Mouse (Mus musculus) neural tube, embryonic 11.5 days (tissue): ENCODE measurements around the gene Ttc1. TPM values are rescaled to one million over a fixed set of nuclear protein-coding genes. Genes with fewer than 3 reads are reported as not detected.
A peak's percentile ranks its signal among the peaks of the same experiment; 100 is the strongest.

ENCODE experiments used
- ATAC-seq: fragments of 200-750 bp; cut with Nextera tagmentation; 2 replicates; pipeline ENCODE4 v1.8.0; 2017; ENCODE audit warnings: moderate number of reproducible peaks, mild to moderate bottlenecking, moderate TSS enrichment, moderate library complexity; ENCODE audit not compliant: insufficient read depth, low FRiP score, low TSS enrichment
- DNase-seq: peaks from one replicate; pipeline ENCODE4 v3.0.0-alpha.2; 2015; ENCODE audit warnings: low spot score
- H3K27ac ChIP-seq: fragments of 300-500 bp; sonication (generic); 2 replicates; pipeline ENCODE4 v1.5.1; 2014; ENCODE audit warnings: low read depth, mild to moderate bottlenecking, low read length
- H3K27me3 ChIP-seq: fragments of 300-500 bp; sonication (generic); 2 replicates; pipeline ENCODE4 v1.6.1; 2014; ENCODE audit warnings: mild to moderate bottlenecking, low read length, mixed read lengths; ENCODE audit not compliant: control insufficient read depth, insufficient read depth
- H3K36me3 ChIP-seq: fragments of 300-500 bp; sonication (generic); 2 replicates; pipeline ENCODE4 v1.6.1; 2014; ENCODE audit warnings: mild to moderate bottlenecking, low read length, moderate library complexity, mixed read lengths; ENCODE audit not compliant: control insufficient read depth, insufficient read depth
- H3K4me1 ChIP-seq: fragments of 300-500 bp; sonication (generic); 2 replicates; pipeline ENCODE4 v1.6.1; 2014; ENCODE audit warnings: low read length, mixed read lengths; ENCODE audit not compliant: control insufficient read depth, insufficient read depth
- H3K4me2 ChIP-seq: fragments of 300-500 bp; sonication (generic); 2 replicates; pipeline ENCODE4 v1.6.1; 2014; ENCODE audit warnings: low read depth, mild to moderate bottlenecking, moderate library complexity
- H3K4me3 ChIP-seq: fragments of 300-500 bp; sonication (generic); 2 replicates; pipeline ENCODE4 v1.5.1; 2014; ENCODE audit warnings: low read depth, low read length
- H3K9ac ChIP-seq: fragments of 300-500 bp; sonication (generic); 2 replicates; pipeline ENCODE4 v1.6.1; 2014; ENCODE audit warnings: mild to moderate bottlenecking, low read length
- H3K9me3 ChIP-seq: fragments of 300-500 bp; sonication (generic); 2 replicates; pipeline ENCODE4 v1.6.1; 2016; ENCODE audit warnings: low read length; ENCODE audit not compliant: control insufficient read depth
- WGBS: fragments of 180-500 bp; shearing (Covaris S2); extraction: QIAGEN DNeasy Blood & Tissue Kit; methylation state at CpG from one replicate; pipeline ENCODE4 v1.1.7; 2014; 5-methylcytosine and 5-hydroxymethylcytosine counted together
- polyA plus RNA-seq: library from polyadenylated mRNA; unstranded; fragments of >200 nt; fragmentation: Nextera tagmentation; extraction: Ambion mirVana; gene quantifications from 2 replicates; pipeline ENCODE4 v1.2.1, GENCODE M21; 2014

Ttc1 gene
- polyA plus RNA-seq, 1 experiment from 2014 or later, result 89.2 TPM

DNA sequence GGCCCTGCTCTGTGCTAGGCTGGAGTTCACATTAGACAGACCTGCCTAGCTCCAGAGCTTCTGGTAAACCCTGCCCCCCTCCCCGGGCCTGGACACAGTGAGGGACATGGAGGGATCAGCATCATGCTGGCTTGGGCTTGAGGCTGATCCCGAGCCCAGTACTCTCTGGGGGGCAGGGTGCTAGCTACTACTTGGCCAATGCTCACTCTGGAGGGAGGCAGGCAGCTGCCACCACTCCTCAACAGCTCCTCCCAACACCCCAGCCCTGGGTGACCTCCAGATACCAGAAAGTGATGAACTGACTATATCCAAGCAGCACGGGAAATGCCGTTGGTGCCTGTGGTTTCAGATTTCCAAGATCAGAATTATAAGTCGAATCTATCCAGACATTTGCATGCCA, 25.9 kb upstream of the Ttc1 start:
- ATAC-seq (no peak), DNase-seq (peak; percentile 12)
- no peak overlapping the region for H3K9ac ChIP-seq
- 53% methylated on average over 5 of the region's 5 CpGs for WGBS
- no peak overlapping the region for H3K27ac ChIP-seq
- 0 out of 2 replicates have a peak, but pooled peaks cover 6% of the 10 kb centered on the region for H3K27me3 ChIP-seq
- H3K9me3 ChIP-seq, result no peaks in the 10 kb centered on the region
- H3K4me2 ChIP-seq, result no peak overlapping the region
- H3K4me3 ChIP-seq, result no peak overlapping the region
- no peaks in the 10 kb centered on the region for H3K4me1 ChIP-seq
- H3K36me3 ChIP-seq, result no peaks in the 10 kb centered on the region

- no peak for DNase-seq
These were observed 22.3 kb upstream of the Ttc1 start for GRCm38 (mm10) chr11:43770110-43770509.

DNA sequence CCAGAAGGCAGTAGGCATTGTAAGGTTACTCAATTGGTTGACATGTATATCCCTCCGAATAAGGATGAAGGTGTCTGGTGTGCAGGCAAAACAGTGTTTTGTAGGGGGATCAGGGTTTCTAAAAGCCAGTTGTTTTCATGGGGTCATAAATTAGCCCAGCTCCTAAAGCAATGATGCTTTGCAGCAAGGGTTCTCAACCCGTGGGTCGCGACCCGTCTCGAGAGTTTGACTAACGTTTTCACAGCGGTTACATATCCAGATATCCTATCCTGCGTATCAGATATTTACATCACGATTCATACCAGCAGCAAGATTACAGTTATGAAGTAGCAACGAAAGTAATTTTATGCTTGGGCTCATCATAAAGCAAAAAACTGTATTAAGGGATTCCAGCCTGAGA, 19.9 kb upstream of the Ttc1 start:
- DNase-seq, result no peak
- WGBS, result 61% methylated on average over 11 of the region's 11 CpGs
- H3K4me2 ChIP-seq, result no peak overlapping the region
- no peaks in the 10 kb centered on the region for H3K9me3 ChIP-seq
- no peaks in the 10 kb centered on the region for H3K4me1 ChIP-seq
- no peak for ATAC-seq
- H3K36me3 ChIP-seq, result no peaks in the 10 kb centered on the region
- H3K4me3 ChIP-seq, result no peak overlapping the region
- no peaks in the 10 kb centered on the region for H3K27me3 ChIP-seq
- no peak overlapping the region for H3K27ac ChIP-seq
- H3K9ac ChIP-seq, result no peak overlapping the region

More at GRCm38 (mm10) chr11:43770110-43770509, 22.3 kb upstream of the Ttc1 start:
- no peak overlapping the region for H3K9ac ChIP-seq
- no peaks in the 10 kb centered on the region for H3K27me3 ChIP-seq
- no peak overlapping the region for H3K27ac ChIP-seq
- no peaks in the 10 kb centered on the region for H3K4me1 ChIP-seq
- H3K4me3 ChIP-seq, result no peak overlapping the region
- 82% methylated on average over 4 of the region's 4 CpGs for WGBS
- no peak overlapping the region for H3K4me2 ChIP-seq
- H3K9me3 ChIP-seq, result no peaks in the 10 kb centered on the region
- no peak for ATAC-seq
- no peaks in the 10 kb centered on the region for H3K36me3 ChIP-seq

DNA sequence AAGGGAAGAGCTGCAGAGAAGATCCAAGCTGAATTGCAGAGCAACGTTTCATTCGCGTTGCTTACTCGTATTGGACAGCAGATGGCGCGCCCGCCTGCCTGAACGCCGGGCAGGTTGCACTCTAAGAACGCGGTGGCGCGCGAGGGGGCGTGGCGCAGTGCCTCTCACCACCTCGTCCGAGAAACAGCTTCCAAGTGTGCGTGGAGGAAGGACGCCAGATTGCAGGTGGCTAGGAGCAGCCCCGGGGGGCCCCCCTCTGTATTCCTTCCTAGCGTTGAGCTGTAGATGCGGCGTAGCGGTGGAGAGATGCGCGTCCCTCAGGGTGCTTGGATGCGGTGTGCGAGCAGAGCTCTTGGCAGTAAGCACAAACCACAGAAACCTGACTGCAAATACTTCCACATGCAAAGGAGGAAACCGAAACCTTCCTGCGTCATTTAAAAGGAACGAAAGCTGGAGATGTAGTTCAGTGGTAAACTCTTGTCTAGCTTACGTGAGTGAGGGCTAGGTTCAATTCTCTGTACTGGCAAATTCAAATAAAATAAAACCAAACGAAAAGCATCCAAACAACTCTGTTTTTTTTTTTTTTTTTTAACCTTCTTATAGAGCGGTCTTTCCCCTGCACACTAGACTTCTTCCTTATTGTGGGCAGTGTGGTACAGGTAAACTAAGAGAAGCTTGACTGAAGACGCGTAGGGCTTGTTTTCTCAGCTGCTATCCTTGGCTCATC, 19.3 kb upstream of the Ttc1 start:
- WGBS, result 5% methylated on average over 37 of the region's 37 CpGs
- peak; percentile 86 for DNase-seq
- no peak overlapping the region for H3K9ac ChIP-seq

GRCm38 (mm10) chr11:43758436-43758835, 10.6 kb upstream of the Ttc1 start:
- Histone ChIP-seq H3K9me3 (no peaks in the 10 kb centered on the region), H3K4me2 (no peak overlapping the region), H3K27me3 (no peaks in the 10 kb centered on the region), H3K4me3 (no peak overlapping the region), H3K36me3 (no peaks in the 10 kb centered on the region), H3K27ac (no peak overlapping the region), H3K9ac (no peak overlapping the region), H3K4me1 (no peaks in the 10 kb centered on the region)
- WGBS, result 85% methylated on average over 2 of the region's 2 CpGs
- ATAC-seq, result no peak
- no peak for DNase-seq

More for the DNA sequence above, 19.3 kb upstream of the Ttc1 start:
- H3K27me3 ChIP-seq, result no peaks in the 10 kb centered on the region
- no peaks in the 10 kb centered on the region for H3K9me3 ChIP-seq
- H3K4me2 ChIP-seq, result peak overlapping the region; percentile 41
- H3K27ac ChIP-seq, result no peak overlapping the region
- H3K4me1 ChIP-seq, result no peaks in the 10 kb centered on the region
- H3K36me3 ChIP-seq, result no peaks in the 10 kb centered on the region
- peak overlapping the region; percentile 22 for H3K4me3 ChIP-seq
- ATAC-seq, result peak; percentile 67

DNA sequence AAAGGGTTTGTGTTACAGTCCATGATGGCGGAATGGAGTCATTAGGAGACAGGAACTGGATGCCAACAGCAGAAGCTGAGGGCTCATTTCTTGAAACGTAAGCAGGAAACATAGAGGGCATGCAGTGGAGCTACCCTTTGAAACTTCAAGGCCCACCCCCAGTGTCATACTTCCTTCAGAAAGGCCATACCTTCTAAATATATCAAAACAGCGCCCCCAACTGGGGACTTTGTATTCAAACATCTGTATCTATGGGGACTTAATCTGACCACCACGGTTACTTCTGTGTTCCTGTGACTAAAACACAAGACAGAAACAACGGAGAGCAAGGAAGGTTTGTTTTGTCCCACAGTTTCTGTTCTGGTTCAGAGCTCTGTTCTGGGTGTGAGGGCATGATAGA, 7.6 kb upstream of the Ttc1 start:
- DNase-seq (no peak), ATAC-seq (no peak)
- H3K4me3 ChIP-seq, result no peak overlapping the region
- H3K27ac ChIP-seq, result no peak overlapping the region
- no peaks in the 10 kb centered on the region for H3K27me3 ChIP-seq
- no peaks in the 10 kb centered on the region for H3K4me1 ChIP-seq
- WGBS, result 68% methylated on average over 5 of the region's 5 CpGs
- H3K9ac ChIP-seq, result no peak overlapping the region
- no peaks in the 10 kb centered on the region for H3K9me3 ChIP-seq
- H3K36me3 ChIP-seq, result no peaks in the 10 kb centered on the region
- no peak overlapping the region for H3K4me2 ChIP-seq

- H3K4me3 ChIP-seq, result no peak overlapping the region
- ATAC-seq, result no peak
- WGBS, result 90% methylated on average over 1 of the region's 1 CpGs
- H3K9ac ChIP-seq, result no peak overlapping the region
- no peak overlapping the region for H3K4me2 ChIP-seq
- no peaks in the 10 kb centered on the region for H3K9me3 ChIP-seq
- H3K36me3 ChIP-seq, result no peaks in the 10 kb centered on the region
- H3K27me3 ChIP-seq, result no peaks in the 10 kb centered on the region
- no peak for DNase-seq
- H3K27ac ChIP-seq, result no peak overlapping the region
- H3K4me1 ChIP-seq, result no peaks in the 10 kb centered on the region
These were observed 6.8 kb upstream of the Ttc1 start for GRCm38 (mm10) chr11:43754568-43754967.

- Histone ChIP-seq H3K27ac (no peak overlapping the region), H3K9me3 (no peaks in the 10 kb centered on the region), H3K4me2 (no peak overlapping the region), H3K9ac (no peak overlapping the region), H3K4me3 (no peak overlapping the region), H3K36me3 (no peaks in the 10 kb centered on the region), H3K27me3 (no peaks in the 10 kb centered on the region), H3K4me1 (no peaks in the 10 kb centered on the region)
- ATAC-seq, result no peak
- WGBS, result 73% methylated on average over 2 of the region's 2 CpGs
- no peak for DNase-seq
These were observed 3.7 kb upstream of the Ttc1 start for GRCm38 (mm10) chr11:43751542-43751941.

- Histone ChIP-seq H3K4me3 (no peak overlapping the region), H3K9me3 (no peaks in the 10 kb centered on the region), H3K4me2 (no peak overlapping the region), H3K36me3 (peaks cover 4% of the 10 kb centered on the region; the same call in 1 of the 2 replicates), H3K27me3 (no peaks in the 10 kb centered on the region), H3K9ac (no peak overlapping the region), H3K4me1 (no peaks in the 10 kb centered on the region), H3K27ac (no peak overlapping the region)
- WGBS, result 94% methylated on average over 7 of the region's 7 CpGs
- ATAC-seq, result no peak
- no peak for DNase-seq
These were observed 19.0 kb downstream of the Ttc1 start for GRCm38 (mm10) chr11:43728737-43729301.
